Mouse (Mus musculus): Measurements from ENCODE around the gene Slc31a1. TPM values are rescaled to one million over a fixed set of nuclear protein-coding genes. Genes with fewer than 3 reads are reported as not detected.

The Slc31a1 gene
- polyA plus RNA-seq, 1 experiment from 2014 or later = 34.6 TPM

DNA sequence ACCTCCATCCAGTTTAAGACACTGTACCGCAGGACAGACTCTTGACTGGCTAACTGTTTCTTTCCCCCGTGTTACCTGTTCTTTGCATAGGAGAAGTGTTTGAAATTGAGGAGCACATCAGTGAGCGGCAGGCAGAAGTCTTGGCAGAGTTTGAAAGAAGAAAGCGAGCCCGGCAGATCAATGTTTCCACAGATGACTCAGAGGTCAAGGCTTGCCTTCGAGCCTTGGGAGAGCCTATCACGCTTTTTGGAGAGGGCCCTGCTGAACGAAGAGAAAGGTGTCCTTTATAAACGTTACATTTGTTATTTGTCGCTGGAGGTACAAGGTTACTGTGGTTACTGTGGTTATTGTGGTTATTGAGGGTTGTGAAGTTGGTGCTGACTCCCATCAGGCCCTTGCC, 51.1 kb downstream of the Slc31a1 start:
- Histone ChIP-seq H3K9me3 (no peaks in the 10 kb centered on the region), H3K9ac (no peak overlapping the region), H3K36me3 (peaks cover 54% of the 10 kb centered on the region), H3K4me1 (replicated peaks) (peaks cover 24% of the 10 kb centered on the region), H3K27me3 (no peaks in the 10 kb centered on the region), H3K4me3 (no peak overlapping the region), H3K4me2 (no peak overlapping the region), H3K27ac (replicated peaks) (no peak overlapping the region)
- ATAC-seq (ENCODE audit: low read depth) = no peak
- 92% methylated on average over 10 of the region's 10 CpGs for WGBS

DNA sequence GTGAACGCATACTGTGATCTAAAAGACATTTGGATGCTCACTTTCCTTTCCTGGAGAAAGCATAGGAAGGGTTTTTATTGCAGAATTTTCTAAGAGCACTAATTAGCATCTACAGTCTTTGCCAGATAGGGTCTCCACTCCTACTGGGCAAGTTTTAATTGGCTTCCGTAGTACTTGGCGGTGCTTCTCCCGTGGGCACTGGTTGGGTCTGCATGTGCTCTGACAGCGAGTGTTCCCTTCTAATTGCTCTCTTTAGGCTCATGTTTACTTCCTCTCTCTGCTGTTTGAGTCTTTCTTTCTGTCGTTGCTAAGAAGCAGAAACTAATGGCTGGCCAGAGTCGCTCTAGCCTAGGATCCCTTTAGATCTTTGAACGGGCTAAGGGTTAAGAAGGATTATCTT, 57.9 kb downstream of the Slc31a1 start:
- no peak overlapping the region for H3K4me3 ChIP-seq
- no peak overlapping the region for H3K9ac ChIP-seq
- no peaks in the 10 kb centered on the region for H3K9me3 ChIP-seq
- H3K27me3 ChIP-seq = no peaks in the 10 kb centered on the region
- H3K4me2 ChIP-seq = no peak overlapping the region
- H3K27ac ChIP-seq (replicated peaks) = no peak overlapping the region
- no peaks in the 10 kb centered on the region for H3K4me1 ChIP-seq (replicated peaks)
- WGBS = 89% methylated on average over 8 of the region's 8 CpGs
- ATAC-seq (ENCODE audit: low read depth) = no peak
- H3K36me3 ChIP-seq = peaks cover 100% of the 10 kb centered on the region

DNA sequence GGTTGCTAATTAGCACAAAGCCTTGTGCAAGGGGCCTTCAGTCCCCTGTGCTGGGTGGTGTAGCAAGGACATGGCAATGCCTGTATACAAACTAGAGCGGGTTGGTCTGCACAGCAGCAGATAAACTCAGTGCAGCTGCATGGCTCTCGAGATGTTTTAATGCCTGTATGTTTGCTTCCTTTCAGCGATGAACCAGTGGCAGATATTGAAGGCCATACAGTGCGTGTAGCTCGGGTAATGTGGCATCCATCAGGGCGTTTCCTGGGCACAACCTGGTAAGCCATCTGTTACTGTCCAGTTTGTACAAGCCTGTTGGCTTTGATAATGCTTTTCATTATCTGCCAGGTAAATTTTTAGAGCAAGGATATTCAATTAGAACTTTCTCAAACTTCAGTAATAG, 58.6 kb downstream of the Slc31a1 start:
- no peak for ATAC-seq (ENCODE audit: low read depth)

DNA sequence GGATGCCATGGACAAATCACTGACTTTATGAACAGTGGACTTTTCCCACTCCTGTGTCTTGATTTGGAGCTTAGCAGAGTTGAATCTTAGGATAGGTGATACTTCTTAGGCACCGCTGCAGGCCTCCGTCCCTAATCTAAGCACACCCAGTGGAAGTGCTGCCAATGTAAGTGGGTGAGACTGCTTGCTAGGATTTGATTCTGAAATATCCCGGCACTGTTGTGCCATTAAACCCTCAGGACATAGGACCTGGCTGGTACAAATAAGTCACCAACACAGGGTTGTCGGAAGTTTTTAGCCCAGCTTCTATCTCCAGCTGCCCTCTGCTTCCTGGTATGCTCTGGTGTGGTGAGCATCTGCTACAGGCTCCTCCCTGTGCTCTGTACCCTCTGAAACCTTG, 65.4 kb downstream of the Slc31a1 start:
- peaks cover 52% of the 10 kb centered on the region for H3K36me3 ChIP-seq
- H3K27ac ChIP-seq (replicated peaks) = no peak overlapping the region
- H3K4me1 ChIP-seq (replicated peaks) = no peaks in the 10 kb centered on the region
- no peak overlapping the region for H3K4me2 ChIP-seq
- ATAC-seq (ENCODE audit: low read depth) = no peak
- H3K27me3 ChIP-seq = no peaks in the 10 kb centered on the region
- H3K4me3 ChIP-seq = no peak overlapping the region
- no peak overlapping the region for H3K9ac ChIP-seq
- 92% methylated on average over 4 of the region's 4 CpGs for WGBS
- no peaks in the 10 kb centered on the region for H3K9me3 ChIP-seq

More for the DNA sequence above, 58.6 kb downstream of the Slc31a1 start:
- Histone ChIP-seq H3K4me2 (no peak overlapping the region), H3K27me3 (no peaks in the 10 kb centered on the region), H3K36me3 (peaks cover 100% of the 10 kb centered on the region), H3K9me3 (no peaks in the 10 kb centered on the region), H3K4me1 (replicated peaks) (no peaks in the 10 kb centered on the region), H3K4me3 (no peak overlapping the region), H3K27ac (replicated peaks) (no peak overlapping the region), H3K9ac (no peak overlapping the region)
- 98% methylated on average over 6 of the region's 6 CpGs for WGBS

DNA sequence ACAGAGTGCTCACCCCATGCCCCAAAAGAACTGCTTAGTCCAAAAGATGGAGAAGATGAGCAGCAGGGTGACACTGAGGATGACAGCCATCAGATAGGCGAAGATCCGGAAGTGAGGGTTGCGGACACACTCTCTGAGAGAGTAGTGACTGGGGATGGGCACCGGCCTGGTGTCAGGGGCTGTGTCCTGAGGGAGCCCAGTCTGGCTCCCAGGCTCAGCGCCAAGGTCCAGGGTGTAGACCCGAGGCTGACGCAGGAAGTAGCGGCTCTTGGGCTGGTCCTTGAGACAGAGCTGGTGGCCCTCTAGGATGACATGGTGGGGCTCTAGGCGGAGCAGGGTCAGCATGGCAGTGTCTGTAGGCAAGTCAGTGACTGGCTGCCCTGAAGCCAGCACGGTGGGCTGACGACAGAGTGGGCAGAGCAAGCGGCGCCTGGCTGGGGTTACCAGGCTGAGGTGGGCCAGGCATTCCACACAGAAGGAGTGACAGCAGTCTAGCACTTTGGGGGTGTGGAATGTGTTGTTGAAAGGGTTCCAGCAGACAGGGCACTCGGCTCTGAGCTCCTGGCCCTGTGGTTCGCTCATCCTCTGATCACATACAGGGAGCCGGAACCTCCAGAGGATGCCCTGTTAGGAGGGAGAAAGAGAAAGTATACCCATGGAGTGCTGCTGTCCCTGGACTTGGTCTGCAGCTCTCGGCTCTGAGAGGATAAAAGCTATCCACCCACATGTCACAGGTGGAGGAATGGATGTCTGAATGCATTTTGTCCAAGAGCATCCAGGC, 67.6 kb downstream of the Slc31a1 start:
- H3K4me1 ChIP-seq (replicated peaks) = no peaks in the 10 kb centered on the region
- no peak overlapping the region for H3K9ac ChIP-seq
- H3K4me3 ChIP-seq = no peak overlapping the region
- H3K4me2 ChIP-seq = no peak overlapping the region
- peaks cover 29% of the 10 kb centered on the region for H3K36me3 ChIP-seq
- no peak for ATAC-seq (ENCODE audit: low read depth)
- no peaks in the 10 kb centered on the region for H3K27me3 ChIP-seq
- WGBS = 82% methylated on average over 17 of the region's 17 CpGs
- H3K27ac ChIP-seq (replicated peaks) = no peak overlapping the region
- no peaks in the 10 kb centered on the region for H3K9me3 ChIP-seq

DNA sequence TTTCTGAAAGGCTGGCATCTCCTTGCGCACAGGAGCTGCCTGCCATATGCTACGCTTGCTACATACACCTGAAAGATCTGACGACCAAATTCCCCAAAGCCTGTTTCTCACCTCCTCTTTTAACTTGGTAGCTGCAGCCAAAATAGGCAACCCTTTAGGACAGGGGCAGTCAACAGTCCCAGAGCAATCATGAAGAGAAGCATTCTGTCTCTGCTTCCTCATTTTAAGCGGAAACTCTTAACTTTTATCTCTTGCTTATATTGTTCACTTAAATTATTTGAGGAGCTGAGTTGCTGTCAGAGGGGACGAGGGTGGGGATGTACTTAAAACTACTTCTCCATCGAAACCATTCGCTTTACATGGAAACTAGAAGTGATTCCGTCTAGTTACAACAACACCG, 69.1 kb downstream of the Slc31a1 start:
- H3K4me3 ChIP-seq = no peak overlapping the region
- peaks cover 17% of the 10 kb centered on the region for H3K36me3 ChIP-seq
- ATAC-seq (ENCODE audit: low read depth) = no peak
- no peak overlapping the region for H3K27ac ChIP-seq (replicated peaks)
- 88% methylated on average over 9 of the region's 9 CpGs for WGBS
- no peak overlapping the region for H3K9ac ChIP-seq
- no peaks in the 10 kb centered on the region for H3K4me1 ChIP-seq (replicated peaks)
- no peaks in the 10 kb centered on the region for H3K9me3 ChIP-seq
- no peaks in the 10 kb centered on the region for H3K27me3 ChIP-seq
- H3K4me2 ChIP-seq = no peak overlapping the region

DNA sequence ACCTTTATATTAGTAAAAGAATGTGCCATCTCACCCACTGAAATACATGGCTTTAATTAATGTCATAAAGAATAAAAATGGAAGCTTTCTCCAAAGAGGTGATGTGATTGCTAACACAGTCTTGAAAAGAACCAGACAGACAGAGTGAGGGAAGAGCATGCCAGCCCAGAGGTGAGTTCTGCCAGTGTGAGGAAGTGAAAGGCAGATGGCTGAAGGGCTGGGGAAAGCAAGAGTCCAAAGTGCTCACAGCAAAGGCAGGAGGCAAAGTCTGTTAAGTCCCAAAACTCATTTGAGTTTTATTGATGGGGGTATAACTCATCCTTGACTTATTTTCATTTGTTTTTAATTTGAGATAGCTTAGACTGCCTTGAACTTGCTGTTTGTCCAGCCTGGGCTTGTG, 70.2 kb downstream of the Slc31a1 start:
- no peaks in the 10 kb centered on the region for H3K4me1 ChIP-seq (replicated peaks)
- H3K4me2 ChIP-seq = no peak overlapping the region
- H3K4me3 ChIP-seq = no peak overlapping the region
- H3K36me3 ChIP-seq = peaks cover 7% of the 10 kb centered on the region
- H3K27me3 ChIP-seq = no peaks in the 10 kb centered on the region
- ATAC-seq (ENCODE audit: low read depth) = no peak
- no peaks in the 10 kb centered on the region for H3K9me3 ChIP-seq
- no peak overlapping the region for H3K9ac ChIP-seq
- no peak overlapping the region for H3K27ac ChIP-seq (replicated peaks)

DNA sequence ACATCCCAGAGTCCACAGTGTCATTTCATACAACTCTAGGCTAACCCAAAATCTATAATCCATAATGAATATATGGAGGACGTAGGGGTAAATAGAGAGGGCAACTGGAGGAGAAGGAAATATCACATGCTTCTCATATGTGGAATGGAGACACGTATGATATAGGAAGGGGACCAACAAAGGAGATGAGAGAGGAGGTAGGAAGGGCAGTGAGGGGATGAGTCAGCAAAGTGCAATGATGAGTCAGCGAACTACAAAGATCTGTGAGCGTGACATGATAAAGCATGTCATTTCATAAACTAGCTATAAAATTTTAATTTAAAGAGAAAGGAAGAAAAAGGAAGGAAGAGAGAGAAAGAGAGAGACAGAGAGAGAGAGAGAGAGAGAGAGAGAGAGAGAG, 71.0 kb downstream of the Slc31a1 start:
- H3K4me2 ChIP-seq = no peak overlapping the region
- no peaks in the 10 kb centered on the region for H3K9me3 ChIP-seq
- H3K27me3 ChIP-seq = no peaks in the 10 kb centered on the region
- no peak overlapping the region for H3K9ac ChIP-seq
- no peak overlapping the region for H3K4me3 ChIP-seq
- H3K36me3 ChIP-seq = no peaks in the 10 kb centered on the region
- WGBS = 84% methylated on average over 4 of the region's 4 CpGs
- H3K27ac ChIP-seq (replicated peaks) = no peak overlapping the region
- no peaks in the 10 kb centered on the region for H3K4me1 ChIP-seq (replicated peaks)
- no peak for ATAC-seq (ENCODE audit: low read depth)

DNA sequence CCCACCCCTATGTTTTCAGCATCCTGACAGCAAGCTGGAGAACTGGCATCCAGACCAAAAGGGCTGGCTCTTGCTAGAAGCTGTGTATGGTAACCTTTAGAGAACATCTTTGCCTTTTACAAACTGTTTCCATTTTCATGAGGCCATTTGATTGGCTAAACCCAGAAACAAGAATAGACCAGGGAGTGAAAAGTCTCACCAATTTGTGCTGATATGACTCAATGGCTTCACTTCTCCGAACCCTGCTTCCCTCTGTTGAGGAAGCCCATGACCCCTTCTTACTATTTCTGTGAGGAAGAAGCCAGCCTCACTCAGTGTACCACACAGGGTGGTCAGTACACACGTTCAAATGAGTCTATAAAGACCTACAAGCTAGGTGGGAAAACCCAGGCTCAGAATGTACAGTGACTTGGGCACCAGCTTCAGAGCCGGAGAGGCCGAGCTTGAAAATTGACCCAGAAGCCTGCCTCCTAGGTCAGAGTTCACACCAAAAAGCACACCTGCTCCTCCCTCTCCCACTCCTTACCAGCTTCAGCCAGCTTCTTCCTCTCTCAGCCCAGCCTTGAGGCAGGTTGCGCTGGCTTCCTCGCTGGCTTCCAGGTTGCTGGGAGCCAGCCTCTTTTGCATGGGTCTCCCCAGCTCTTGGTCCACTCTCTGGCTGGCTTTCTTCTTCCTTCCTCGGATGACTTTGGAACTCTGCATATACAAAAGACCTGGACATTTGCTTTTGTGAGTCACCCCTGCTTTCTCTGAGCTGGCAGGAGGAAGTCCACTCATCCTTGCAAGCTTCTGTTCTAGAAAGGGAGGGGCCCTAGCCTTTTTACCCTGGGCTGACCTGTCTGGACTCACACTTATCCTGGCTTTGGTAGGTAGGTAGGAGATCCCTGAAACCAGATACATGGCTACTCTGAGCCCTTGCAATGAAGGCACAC, 73.7 kb downstream of the Slc31a1 start:
- 81% methylated on average over 7 of the region's 7 CpGs for WGBS

DNA sequence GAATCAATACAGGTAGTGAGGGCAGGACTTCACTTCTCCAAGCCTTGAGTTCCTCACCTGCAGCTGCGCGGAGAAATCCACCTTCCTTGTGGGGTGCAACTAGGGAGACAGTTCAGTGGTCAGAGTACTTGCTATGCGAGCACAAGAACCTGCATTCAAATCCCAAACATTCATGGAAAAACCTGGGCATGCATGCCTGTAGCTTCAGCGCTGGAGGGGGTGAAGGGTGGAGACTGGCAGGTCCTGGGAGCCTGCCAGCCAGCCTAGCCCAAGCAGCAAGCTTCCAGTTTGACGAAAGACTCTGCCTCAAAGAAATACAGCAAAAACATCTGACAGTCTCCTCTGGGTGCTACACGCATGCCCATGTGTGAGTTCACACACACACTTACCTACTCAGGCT, 74.6 kb downstream of the Slc31a1 start, which contains the start of gene Rnf183:
Gene Rnf183 (minus strand): TSS at position 172 of the 400 bp plus-strand sequence.
- no peak within 1 kb of the TSS for H3K4me2 ChIP-seq
- H3K4me1 ChIP-seq (replicated peaks) = no peaks in the 10 kb centered on the region
- ATAC-seq (ENCODE audit: low read depth) = no peak
- H3K27me3 ChIP-seq = no peaks in the 10 kb centered on the region
- no peaks in the 10 kb centered on the region for H3K36me3 ChIP-seq
- H3K4me3 ChIP-seq = no peak within 1 kb of the TSS
- WGBS = 87% methylated on average over 6 of the region's 6 CpGs
- H3K9ac ChIP-seq = no peak within 1 kb of the TSS
- no peaks in the 10 kb centered on the region for H3K9me3 ChIP-seq
- H3K27ac ChIP-seq (replicated peaks) = no peak within 1 kb of the TSS

More for the DNA sequence above, 73.7 kb downstream of the Slc31a1 start:
- Histone ChIP-seq H3K4me3 (no peak overlapping the region), H3K9ac (no peak overlapping the region), H3K4me1 (replicated peaks) (no peaks in the 10 kb centered on the region), H3K36me3 (no peaks in the 10 kb centered on the region), H3K4me2 (no peak overlapping the region), H3K27me3 (no peaks in the 10 kb centered on the region), H3K9me3 (no peaks in the 10 kb centered on the region), H3K27ac (replicated peaks) (no peak overlapping the region)
- no peak for ATAC-seq (ENCODE audit: low read depth)

DNA sequence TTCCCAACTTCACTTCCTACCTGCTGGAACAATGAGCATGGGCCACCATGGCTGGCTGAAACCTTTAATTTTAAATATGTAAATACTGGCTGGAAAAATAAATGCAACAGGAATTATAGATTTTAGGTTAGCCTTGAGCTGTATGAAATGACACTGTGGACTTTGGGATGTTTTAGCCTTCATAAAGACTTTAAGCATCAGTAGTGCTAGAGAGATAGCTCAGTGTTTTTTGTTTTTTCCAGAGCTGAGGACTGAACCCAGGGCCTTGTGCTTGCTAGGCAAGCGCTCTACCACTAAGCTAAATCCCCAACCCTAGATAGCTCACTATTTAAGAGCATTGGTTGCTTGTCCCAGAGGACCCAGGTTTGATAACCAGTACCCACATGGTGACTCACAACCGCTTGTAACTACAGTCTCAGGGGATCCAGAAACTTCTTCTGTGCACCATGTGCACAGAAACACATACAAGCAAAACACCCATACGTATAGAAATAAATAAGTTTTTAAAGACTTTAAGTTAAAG, 76.8 kb downstream of the Slc31a1 start:
- no peaks in the 10 kb centered on the region for H3K4me1 ChIP-seq (replicated peaks)
- H3K27me3 ChIP-seq = no peaks in the 10 kb centered on the region
- 92% methylated on average over 3 of the region's 3 CpGs for WGBS
- no peak overlapping the region for H3K4me2 ChIP-seq
- H3K9ac ChIP-seq = no peak overlapping the region
- H3K36me3 ChIP-seq = no peaks in the 10 kb centered on the region
- H3K27ac ChIP-seq (replicated peaks) = no peak overlapping the region
- H3K4me3 ChIP-seq = no peak overlapping the region
- H3K9me3 ChIP-seq = no peaks in the 10 kb centered on the region
- ATAC-seq (ENCODE audit: low read depth) = no peak

DNA sequence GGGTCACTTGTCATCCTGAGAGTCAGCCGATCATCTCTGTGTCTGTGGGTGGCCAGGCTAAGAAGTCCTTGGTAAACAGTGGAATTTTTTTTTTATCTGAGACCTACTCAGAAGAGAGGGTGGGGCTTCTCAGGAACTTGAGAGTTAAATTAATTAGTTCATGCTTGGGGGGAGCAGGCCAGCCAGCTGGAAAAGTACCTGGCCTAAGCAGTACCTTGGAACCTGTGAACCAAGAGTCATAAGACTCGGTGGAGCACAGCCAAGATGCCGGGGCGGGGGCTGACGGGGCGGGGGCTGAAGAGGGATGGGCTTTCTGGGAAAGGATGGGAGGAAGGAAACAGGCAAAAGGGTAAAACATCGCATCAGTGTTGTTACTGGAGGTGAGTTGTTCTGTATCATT, 77.3 kb downstream of the Slc31a1 start:
- Histone ChIP-seq H3K4me3 (no peak overlapping the region), H3K27me3 (no peaks in the 10 kb centered on the region), H3K4me2 (no peak overlapping the region), H3K9ac (no peak overlapping the region), H3K4me1 (replicated peaks) (no peaks in the 10 kb centered on the region), H3K9me3 (no peaks in the 10 kb centered on the region), H3K36me3 (no peaks in the 10 kb centered on the region), H3K27ac (replicated peaks) (no peak overlapping the region)
- 91% methylated on average over 7 of the region's 7 CpGs for WGBS
- ATAC-seq (ENCODE audit: low read depth) = no peak

Measured in neural tube, embryonic 13.5 days (tissue).